Mouse (Mus musculus): ENCODE data around the gene Aspscr1.

Aspscr1 gene

GRCm38 (mm10) chr11:120733521-120733920 is 60.7 kb downstream of the Aspscr1 start:
- peak; percentile 34 for DNase-seq (ENCODE audit: low read depth, low spot score)

GRCm38 (mm10) chr11:120736424-120736823 is 63.7 kb downstream of the Aspscr1 start:
- no peak for DNase-seq (ENCODE audit: low read depth, low spot score)

DNA sequence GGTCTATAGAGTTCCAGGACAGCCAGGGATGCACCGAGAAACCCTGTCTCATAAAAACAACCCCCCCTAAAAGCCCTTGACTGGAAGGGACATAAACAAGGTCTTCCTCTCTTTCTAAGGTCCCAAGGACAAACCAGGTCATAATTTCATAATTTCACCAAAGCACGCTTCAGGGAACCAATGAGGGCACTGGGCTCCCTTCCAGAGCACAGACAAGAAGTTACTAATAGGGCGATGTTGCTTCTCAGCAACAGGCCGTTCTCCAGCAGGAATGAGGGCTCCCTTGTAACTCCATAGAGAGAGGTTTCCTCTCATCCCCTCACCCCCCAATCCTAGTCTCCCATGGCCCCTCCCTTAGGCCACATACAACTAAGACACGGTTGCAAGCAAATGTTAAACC is 68.2 kb downstream of the Aspscr1 start:
- DNase-seq (ENCODE audit: low read depth, low spot score): no peak

DNA sequence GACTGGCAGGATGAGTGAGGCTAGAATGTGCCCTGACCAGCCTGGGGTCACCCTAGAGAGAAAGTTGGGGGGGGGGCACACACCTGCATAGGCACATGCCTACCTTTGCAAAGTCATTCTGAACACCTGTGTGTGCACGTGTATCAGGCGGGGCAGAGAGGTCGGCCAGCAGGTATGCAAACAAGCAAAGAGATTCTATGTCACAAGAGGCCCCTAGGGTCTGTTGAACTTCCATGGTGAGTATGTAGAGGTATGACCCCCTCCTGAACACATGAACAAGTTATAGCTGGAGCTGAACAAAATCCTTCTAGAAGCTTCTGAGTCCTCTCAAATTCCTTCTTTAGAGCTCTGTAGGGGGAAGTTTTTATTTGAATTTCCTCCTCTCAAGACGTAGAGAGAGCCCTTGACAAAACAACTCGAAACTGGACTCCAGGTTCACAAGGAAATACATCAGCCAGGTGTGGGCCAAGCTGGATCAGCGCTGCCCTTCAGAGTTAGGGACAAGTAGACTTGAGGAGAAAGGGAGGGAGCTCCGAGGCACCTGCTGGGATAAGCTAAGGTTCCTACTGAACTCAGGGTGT is 71.4 kb downstream of the Aspscr1 start:
- no peak for DNase-seq (ENCODE audit: low read depth, low spot score)

- no peak for DNase-seq (ENCODE audit: low read depth, low spot score)
These were observed 75.2 kb downstream of the Aspscr1 start for GRCm38 (mm10) chr11:120747974-120748373.

DNA sequence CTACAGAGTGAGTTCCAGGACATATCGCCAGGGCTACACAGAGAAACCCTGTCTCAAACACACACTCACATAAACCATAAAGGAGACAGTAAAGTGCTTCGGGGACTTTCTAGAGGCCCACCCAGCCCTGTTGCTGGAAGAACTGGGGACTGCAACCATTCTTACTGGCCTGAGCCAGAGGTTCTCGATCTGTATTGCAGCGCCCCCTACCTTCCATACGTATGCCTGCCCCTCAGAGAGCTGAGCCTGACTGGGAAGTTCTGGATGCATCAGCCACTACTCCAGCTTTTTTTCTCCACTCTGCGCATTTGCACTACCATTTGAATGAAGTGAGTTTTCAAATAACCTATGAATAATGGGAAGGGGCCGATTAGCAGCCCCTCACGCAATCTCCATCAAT is 76.7 kb downstream of the Aspscr1 start:
- peak; percentile 34 for DNase-seq (ENCODE audit: low read depth, low spot score)

- DNase-seq (ENCODE audit: low read depth, low spot score): no peak
These were observed 78.8 kb downstream of the Aspscr1 start for GRCm38 (mm10) chr11:120751606-120752005.
